Mouse (Mus musculus): ENCODE data around the gene Hist1h3a. TPM values are rescaled to one million over a fixed set of nuclear protein-coding genes. Genes with fewer than 3 reads are reported as not detected.
"Not testable (repeated sequence)": the region's sequence is repeated elsewhere in the genome, so short reads cannot be mapped to it uniquely, and the experiment has no call there.

Gene Hist1h3a
- 42.0 and 56.6 TPM in 2 replicates for polyA plus RNA-seq (2015; fragmentation: Nextera tagmentation; extraction: Ambion mirVana)

GRCm38 (mm10) chr13:23761871-23762821 lies at the start of gene Hist1h3a:
TSS of gene Hist1h3a (minus strand) at chr13:23762386.
- DNase-seq (ENCODE audit: low spot score) = peak; percentile 91

GRCm38 (mm10) chr13:23806422-23807052 lies 44.4 kb upstream of the Hist1h3a start, which contains the start of gene Slc17a2:
TSS of gene Slc17a2 (plus strand) at chr13:23806993.
- DNase-seq (ENCODE audit: low spot score) = no peak

GRCm38 (mm10) chr13:23804532-23804931 lies 42.3 kb upstream of the Hist1h3a start:
- DNase-seq (ENCODE audit: low spot score) = no peak

DNA sequence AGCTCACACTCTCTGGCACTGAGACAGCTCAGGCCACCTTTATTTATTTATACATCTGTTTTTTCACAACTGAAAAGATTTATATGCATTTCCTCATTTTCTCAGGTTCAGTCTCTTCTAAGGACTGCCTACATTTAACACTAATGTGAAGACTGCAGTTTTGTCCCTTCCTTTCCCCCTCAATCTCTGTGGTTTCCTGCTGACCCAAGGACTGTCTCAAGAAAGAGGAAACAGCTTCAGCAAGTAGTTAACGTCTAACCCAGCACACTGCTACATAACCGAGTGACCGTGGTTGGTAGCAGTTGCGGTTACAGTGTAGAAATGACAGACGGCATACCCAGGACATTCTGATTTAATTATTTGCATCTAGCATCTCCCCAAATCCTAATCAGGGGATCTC lies 37.2 kb upstream of the Hist1h3a start:
- no peak for DNase-seq (ENCODE audit: low spot score)

GRCm38 (mm10) chr13:23792520-23792919 lies 30.3 kb upstream of the Hist1h3a start:
- peak; percentile 58 for DNase-seq (ENCODE audit: low spot score)

DNA sequence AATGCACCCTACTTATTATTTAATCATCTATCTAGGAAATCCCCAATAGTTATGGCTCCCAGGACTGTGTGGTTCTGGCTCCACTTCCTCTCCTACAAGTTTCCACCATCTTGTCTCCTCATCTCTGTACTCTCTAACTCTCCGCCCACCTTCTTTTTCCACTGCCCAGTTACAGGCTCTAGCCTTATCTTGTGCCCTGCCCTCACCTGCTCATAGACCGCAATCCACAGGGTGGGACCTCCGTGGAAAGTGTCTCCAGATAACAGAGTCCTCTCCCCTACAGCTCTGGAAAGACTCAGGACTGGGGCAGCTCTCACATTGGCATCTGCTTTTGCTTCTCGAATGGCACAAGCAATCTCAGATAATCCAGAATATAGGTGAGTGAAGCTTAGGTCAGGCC lies 16.8 kb upstream of the Hist1h3a start:
- no peak for DNase-seq (ENCODE audit: low spot score)

- no peak for DNase-seq (ENCODE audit: low spot score)
These were observed 16.2 kb upstream of the Hist1h3a start for GRCm38 (mm10) chr13:23778339-23778738.

GRCm38 (mm10) chr13:23772561-23773313 lies 10.6 kb upstream of the Hist1h3a start:
- DNase-seq (ENCODE audit: low spot score) = peak; percentile 21

- DNase-seq (ENCODE audit: low spot score) = not testable (repeated sequence)
These were observed 7.4 kb upstream of the Hist1h3a start, which contains the start of gene Trim38 for GRCm38 (mm10) chr13:23769613-23770012. TSS of gene Trim38 (plus strand) at chr13:23769913.

DNA sequence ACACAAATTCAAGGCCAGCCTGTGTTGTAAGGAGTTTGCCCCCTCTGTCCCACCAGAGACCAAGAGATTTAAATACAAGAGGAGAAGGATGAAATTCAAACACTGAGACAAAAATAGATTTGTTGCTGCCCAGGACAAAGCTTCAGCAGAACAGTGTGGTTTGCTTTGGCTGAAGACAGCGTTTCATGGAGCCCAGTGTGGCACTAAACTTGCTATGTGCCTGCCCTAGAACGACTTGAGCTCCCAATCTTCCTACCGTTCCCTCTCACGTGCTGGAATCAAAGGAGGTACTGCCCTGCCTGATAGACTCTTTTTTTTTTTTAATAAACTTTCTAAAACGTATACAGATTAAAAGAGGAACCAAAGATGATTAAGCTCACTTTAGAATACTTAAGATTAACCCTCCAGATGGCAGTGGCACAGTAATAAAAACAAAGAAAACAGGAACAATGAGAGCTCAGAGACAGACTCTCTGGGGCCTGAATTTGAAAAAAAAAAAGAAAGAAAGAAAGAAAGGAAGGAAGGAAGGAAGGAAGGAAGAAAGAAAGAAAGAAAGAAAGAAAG lies 6.7 kb upstream of the Hist1h3a start:
- DNase-seq (ENCODE audit: low spot score) = no peak

GRCm38 (mm10) chr13:23766772-23767171 lies 4.6 kb upstream of the Hist1h3a start:
- DNase-seq (ENCODE audit: low spot score) = no peak

DNA sequence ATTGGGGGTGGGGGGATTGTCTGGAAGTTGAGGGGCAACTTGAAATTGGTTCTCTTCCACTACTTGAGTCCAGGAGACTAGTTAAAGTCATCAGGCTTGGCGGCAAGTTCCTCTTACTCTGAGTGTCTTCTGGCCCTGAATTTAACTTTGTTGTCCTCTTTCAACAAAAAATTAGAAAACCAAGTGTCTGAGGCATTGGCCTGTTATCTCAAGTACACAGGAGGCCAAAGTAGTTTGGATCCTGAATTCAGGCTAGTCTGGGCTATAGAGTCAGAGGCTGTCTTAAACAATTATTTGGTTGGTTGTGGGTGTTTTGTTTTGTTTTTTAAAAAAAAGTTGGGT lies 3.0 kb upstream of the Hist1h3a start:
- no peak for DNase-seq (ENCODE audit: low spot score)

GRCm38 (mm10) chr13:23764324-23765171 lies 2.4 kb upstream of the Hist1h3a start:
- DNase-seq (ENCODE audit: low spot score) = peak; percentile 38

GRCm38 (mm10) chr13:23763586-23764323 lies 1.6 kb upstream of the Hist1h3a start, which contains the start of gene Hist1h1a:
TSS of gene Hist1h1a (plus strand) at chr13:23763666.
- peak; percentile 98 for DNase-seq (ENCODE audit: low spot score)

GRCm38 (mm10) chr13:23763242-23763585 lies 1.0 kb upstream of the Hist1h3a start:
- DNase-seq (ENCODE audit: low spot score) = no peak

DNA sequence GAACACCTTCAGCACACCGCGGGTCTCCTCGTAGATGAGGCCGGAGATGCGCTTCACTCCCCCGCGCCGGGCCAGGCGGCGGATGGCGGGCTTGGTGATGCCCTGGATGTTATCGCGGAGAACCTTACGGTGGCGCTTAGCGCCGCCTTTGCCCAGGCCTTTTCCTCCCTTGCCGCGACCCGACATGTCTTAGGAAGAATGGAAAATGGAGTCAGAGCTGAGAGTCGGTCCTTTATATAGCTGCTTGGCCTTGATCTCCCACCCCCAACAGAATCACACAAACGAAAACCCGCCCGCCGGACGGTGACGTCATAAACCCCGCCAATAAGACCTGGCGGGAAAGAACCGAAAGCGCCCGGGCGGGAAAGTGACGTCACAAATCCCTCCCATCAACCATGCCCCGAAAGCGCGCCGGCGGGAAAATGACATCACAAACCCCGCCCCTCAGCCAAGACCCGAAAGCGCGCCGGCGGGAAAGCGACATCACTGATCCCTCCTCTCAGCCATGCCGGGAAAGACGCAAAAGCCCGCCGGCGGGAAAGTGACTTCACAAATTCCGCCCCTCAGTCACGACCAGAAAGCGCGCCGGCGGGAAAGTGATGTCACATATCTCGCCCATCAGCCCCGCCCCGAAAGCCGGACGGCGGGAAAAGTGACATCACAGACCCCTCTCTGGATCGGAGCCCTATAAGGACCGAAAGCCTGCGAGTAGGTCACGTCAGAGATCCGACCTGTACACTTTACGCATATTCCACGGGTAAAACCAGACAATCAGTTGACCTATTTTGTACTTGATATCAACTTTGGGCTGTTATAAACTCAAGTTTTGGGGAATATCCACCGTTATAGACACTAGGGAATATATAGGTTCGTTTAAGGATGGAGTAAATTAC lies 968 bp downstream of the Hist1h3a start, which contains the start of gene Hist1h4a:
Hist1h4a (minus strand) TSS at position 259 of the 893 bp plus-strand sequence.
- peak; percentile 99 for DNase-seq (ENCODE audit: low spot score)

- peak; percentile 82 for DNase-seq (ENCODE audit: low spot score)
These were observed 1.8 kb downstream of the Hist1h3a start for GRCm38 (mm10) chr13:23760240-23760971.

DNA sequence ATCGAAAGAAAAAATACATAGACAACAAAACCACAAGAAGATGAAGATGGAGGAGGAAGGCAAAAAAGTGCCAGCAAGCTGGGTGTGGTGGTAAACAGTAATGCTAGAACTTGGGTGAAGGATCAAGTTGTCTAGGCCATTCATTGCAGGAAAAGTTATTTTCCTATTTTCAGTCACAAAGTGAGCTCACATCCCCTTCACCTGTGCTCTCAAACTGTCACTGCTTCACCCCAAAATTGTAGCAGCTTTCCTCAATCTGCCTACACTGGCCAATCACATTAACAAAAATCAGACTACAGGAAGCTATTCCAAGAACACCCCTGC lies 2.3 kb downstream of the Hist1h3a start:
- no peak for DNase-seq (ENCODE audit: low spot score)

Measured in thymus, postnatal 0 days (tissue).